Mouse (Mus musculus): ENCODE measurements at regions not wholly inside any gene's neighbourhood (a gene's known extent, or its start where the extent isn't known, plus 50 kb on each side); places are given as distances from the start of the nearest gene placed in this dataset.
A peak's percentile ranks its signal among the peaks of the same experiment; 100 is the strongest.
"Not testable (repeated sequence)": the region's sequence is repeated elsewhere in the genome, so short reads cannot be mapped to it uniquely, and the experiment has no call there.

- DNase-seq (ENCODE audit: low read depth): no peak
These were observed 51.4 kb upstream of the Dlx2 start for GRCm38 (mm10) chr2:71597956-71598355.

- peak; percentile 85 for DNase-seq (ENCODE audit: low read depth)
These were observed 51.8 kb upstream of the Dlx2 start for GRCm38 (mm10) chr2:71598368-71598767.

GRCm38 (mm10) chr2:71598778-71599177, 52.2 kb upstream of the Dlx2 start:
- peak; percentile 93 for DNase-seq (ENCODE audit: low read depth)

- peak; percentile 29 for DNase-seq (ENCODE audit: low read depth)
These were observed 53.7 kb upstream of the Dlx2 start for GRCm38 (mm10) chr2:71600213-71600612.

- no peak for DNase-seq (ENCODE audit: low read depth)
These were observed 54.4 kb upstream of the Dlx2 start for GRCm38 (mm10) chr2:71600999-71601398.

GRCm38 (mm10) chr2:71603796-71604195, 57.2 kb upstream of the Dlx2 start:
- DNase-seq (ENCODE audit: low read depth): not testable (repeated sequence)

- no peak for DNase-seq (ENCODE audit: low read depth)
These were observed 59.1 kb upstream of the Dlx2 start for GRCm38 (mm10) chr2:71605606-71606005.

GRCm38 (mm10) chr2:71607087-71607502, 60.5 kb upstream of the Dlx2 start:
- no peak for DNase-seq (ENCODE audit: low read depth)

- peak; percentile 75 for DNase-seq (ENCODE audit: low read depth)
These were observed 66.7 kb upstream of the Dlx2 start for GRCm38 (mm10) chr2:71613216-71613615.

- DNase-seq (ENCODE audit: low read depth): peak; percentile 56
These were observed 70.0 kb upstream of the Dlx2 start for GRCm38 (mm10) chr2:71616526-71616925.

- DNase-seq (ENCODE audit: low read depth): no peak
These were observed 74.9 kb upstream of the Dlx2 start for GRCm38 (mm10) chr2:71621458-71621857.

GRCm38 (mm10) chr2:71622532-71623099, 76.1 kb upstream of the Dlx2 start:
- peak; percentile 11 for DNase-seq (ENCODE audit: low read depth)

GRCm38 (mm10) chr2:71623134-71623533, 76.6 kb upstream of the Dlx2 start:
- peak; percentile 33 for DNase-seq (ENCODE audit: low read depth)

- no peak for DNase-seq (ENCODE audit: low read depth)
These were observed 78.8 kb upstream of the Dlx2 start for GRCm38 (mm10) chr2:71625298-71625902.

- DNase-seq (ENCODE audit: low read depth): no peak
These were observed 79.8 kb upstream of the Dlx2 start for GRCm38 (mm10) chr2:71626404-71626803.

- DNase-seq (ENCODE audit: low read depth): no peak
These were observed 80.7 kb upstream of the Dlx2 start for GRCm38 (mm10) chr2:71627097-71627755.

- DNase-seq (ENCODE audit: low read depth): no peak
These were observed 82.3 kb upstream of the Dlx2 start for GRCm38 (mm10) chr2:71628821-71629220.

- no peak for DNase-seq (ENCODE audit: low read depth)
These were observed 83.0 kb upstream of the Dlx2 start for GRCm38 (mm10) chr2:71629301-71630142.

- no peak for DNase-seq (ENCODE audit: low read depth)
These were observed 83.5 kb upstream of the Dlx2 start for GRCm38 (mm10) chr2:71630143-71630463.

- no peak for DNase-seq (ENCODE audit: low read depth)
These were observed 86.9 kb upstream of the Dlx2 start for GRCm38 (mm10) chr2:71633471-71633870.

- peak; percentile 28 for DNase-seq (ENCODE audit: low read depth)
These were observed 87.9 kb upstream of the Dlx2 start for GRCm38 (mm10) chr2:71634471-71634870.

- DNase-seq (ENCODE audit: low read depth): no peak
These were observed 89.6 kb upstream of the Dlx2 start for GRCm38 (mm10) chr2:71636134-71636533.

- DNase-seq (ENCODE audit: low read depth): no peak
These were observed 90.0 kb upstream of the Dlx2 start for GRCm38 (mm10) chr2:71636590-71636989.

Data from 416B (cell line).